Mouse (Mus musculus) testis, adult 2 months (tissue): ENCODE data around the gene Smg6.

Experiments
- CTCF ChIP-seq: fragments of 200-500 bp; IDR thresholded peaks from 2 replicates; pipeline ENCODE4 v1.5.1; 2012; ENCODE audit warnings: low read depth, mild to moderate bottlenecking, inconsistent platforms, low read length, moderate library complexity; ENCODE audit not compliant: control insufficient read depth, insufficient read depth, insufficient replicate concordance
- POLR2A ChIP-seq: fragments of 200-500 bp; IDR thresholded peaks from 2 replicates; pipeline ENCODE4 v1.6.1; 2012; ENCODE audit warnings: low read depth, mild to moderate bottlenecking, inconsistent platforms, low read length, moderate library complexity; ENCODE audit not compliant: control insufficient read depth

DNA sequence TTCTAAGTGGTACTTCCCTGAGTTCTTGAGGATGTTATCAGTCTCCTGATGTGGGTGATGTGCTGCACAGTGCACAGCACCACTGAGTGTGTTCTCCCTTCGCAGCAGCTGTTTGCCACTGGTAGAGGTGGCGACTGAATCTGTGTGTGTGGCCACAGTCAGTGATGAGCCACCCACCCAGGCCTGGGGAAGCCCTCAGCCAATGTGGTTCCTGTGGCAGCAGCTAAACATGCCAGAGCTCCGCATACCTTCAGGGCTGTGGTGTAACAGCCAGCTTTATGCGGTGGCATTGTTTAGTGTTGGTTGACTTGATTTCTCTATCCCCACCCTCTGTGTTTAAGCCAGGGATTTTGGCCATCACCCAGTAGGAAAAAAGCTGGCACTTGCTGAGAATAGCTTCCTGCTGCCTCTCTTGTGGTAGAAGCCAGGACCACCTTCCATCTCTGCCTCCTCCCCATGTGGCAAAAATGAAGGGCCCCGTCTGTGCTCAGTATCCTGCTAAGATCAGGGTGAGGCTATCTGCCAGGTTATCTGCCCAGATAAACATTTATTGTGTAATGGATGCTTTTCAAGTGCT lies 177.2 kb downstream of the Smg6 start:
- TF ChIP-seq CTCF, result no peak
- no peak for TF ChIP-seq POLR2A
